Mouse (Mus musculus) embryonic fibroblast, embryonic 13.5 days (primary cell): ENCODE data around the gene Dcaf15.

Source experiments
- CTCF ChIP-seq: IDR thresholded peaks from 2 replicates; pipeline ENCODE4 v1.5.1; 2011; ENCODE audit warnings: mild to moderate bottlenecking, control low read depth, low read length, moderate library complexity, borderline replicate concordance; ENCODE audit not compliant: insufficient read depth
- POLR2A ChIP-seq: IDR thresholded peaks from 2 replicates; pipeline ENCODE4 v1.6.1; 2011; ENCODE audit warnings: low read depth, mild to moderate bottlenecking, control low read depth, low read length, moderate library complexity

DNA sequence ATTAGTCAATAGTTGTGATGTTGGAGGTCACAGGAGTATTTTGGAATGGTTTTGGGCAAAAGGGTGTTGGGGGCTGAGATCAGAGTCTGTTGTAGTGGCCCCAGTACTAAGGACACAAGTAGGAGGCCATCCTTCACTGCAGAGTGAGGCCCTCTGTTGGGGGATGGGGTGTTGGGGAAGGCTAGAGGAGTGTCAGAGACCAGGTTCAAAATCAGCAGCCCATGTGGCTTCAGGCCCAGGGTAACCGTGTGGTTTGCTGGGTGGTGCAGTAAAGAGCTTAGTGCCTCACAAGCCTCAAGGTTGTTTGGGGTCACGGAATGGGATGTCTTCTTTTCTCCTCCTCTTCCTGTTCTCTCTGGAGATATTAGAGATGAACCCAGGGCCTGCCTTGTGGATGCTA is 22.2 kb upstream of the Dcaf15 start:
- TF ChIP-seq CTCF (no peak), POLR2A (no peak)
